Mouse (Mus musculus): ENCODE measurements around the gene Abcc5. TPM values are rescaled to one million over a fixed set of nuclear protein-coding genes. Genes with fewer than 3 reads are reported as not detected.

The Abcc5 gene
- polyA plus RNA-seq, 1 experiment from 2014 or later = 142 TPM

- Histone ChIP-seq H3K27ac (replicated peaks) (no peak overlapping the region), H3K36me3 (peaks cover 12% of the 10 kb centered on the region), H3K4me1 (peaks cover 22% of the 10 kb centered on the region), H3K4me2 (peak overlapping the region; percentile 79; the same call in 1 of the 2 replicates), H3K4me3 (replicated peaks) (no peak overlapping the region), H3K9ac (replicated peaks) (no peak overlapping the region), H3K27me3 (replicated peaks) (no peaks in the 10 kb centered on the region), H3K9me3 (replicated peaks) (no peaks in the 10 kb centered on the region)
- WGBS = 100% methylated on average over 2 of the region's 2 CpGs
- no peak for ATAC-seq (ENCODE audit: low FRiP score)
Observed at GRCm38 (mm10) chr16:20300076-20300475, 126.1 kb downstream of the Abcc5 start.

Other genes with a start within 250 kb of the Abcc5 start
- gene Map6d1, start 185.0 kb downstream of the Abcc5 start, polyA plus RNA-seq (2015; fragmentation: Nextera tagmentation; extraction: Ambion mirVana) = 7.9 and 9.0 TPM in 2 replicates
- 69.0 and 71.3 TPM in 2 replicates for gene Parl, start 124.0 kb downstream of the Abcc5 start, polyA plus RNA-seq (2015; fragmentation: Nextera tagmentation; extraction: Ambion mirVana)
- gene Cyp2ab1, start 101.0 kb downstream of the Abcc5 start, polyA plus RNA-seq (2015; fragmentation: Nextera tagmentation; extraction: Ambion mirVana) = not detected in 2 replicates
- gene Eif2b5, start 72.4 kb upstream of the Abcc5 start, polyA plus RNA-seq (2015; fragmentation: Nextera tagmentation; extraction: Ambion mirVana) = 100 and 103 TPM in 2 replicates
- 32.2 and 34.2 TPM in 2 replicates for gene Dvl3, start 90.6 kb upstream of the Abcc5 start, polyA plus RNA-seq (2015; fragmentation: Nextera tagmentation; extraction: Ambion mirVana)
- gene Ap2m1, start 109.1 kb upstream of the Abcc5 start, polyA plus RNA-seq (2015; fragmentation: Nextera tagmentation; extraction: Ambion mirVana) = 1,083 and 1,151 TPM in 2 replicates
- gene Abcf3, start 122.2 kb upstream of the Abcc5 start, polyA plus RNA-seq (2015; fragmentation: Nextera tagmentation; extraction: Ambion mirVana) = 91.1 and 93.2 TPM in 2 replicates
- 38.1 and 48.0 TPM in 2 replicates for gene Vwa5b2, start 163.1 kb upstream of the Abcc5 start, polyA plus RNA-seq (2015; fragmentation: Nextera tagmentation; extraction: Ambion mirVana)
- gene Eef1akmt4, start 185.2 kb upstream of the Abcc5 start, polyA plus RNA-seq (2015; fragmentation: Nextera tagmentation; extraction: Ambion mirVana) = 8.4 and 14.8 TPM in 2 replicates
- 0.13 TPM in 1 of 2 replicates, not detected in the other for gene Gm49333, start 185.2 kb upstream of the Abcc5 start, polyA plus RNA-seq (2015; fragmentation: Nextera tagmentation; extraction: Ambion mirVana)
- 39.6 and 40.0 TPM in 2 replicates for gene Alg3, start 185.3 kb upstream of the Abcc5 start, polyA plus RNA-seq (2015; fragmentation: Nextera tagmentation; extraction: Ambion mirVana)
- gene Camk2n2, start 194.9 kb upstream of the Abcc5 start, polyA plus RNA-seq (2015; fragmentation: Nextera tagmentation; extraction: Ambion mirVana) = 45.1 and 55.0 TPM in 2 replicates
- 17.6 and 20.4 TPM in 2 replicates for gene Ece2, start 203.4 kb upstream of the Abcc5 start, polyA plus RNA-seq (2015; fragmentation: Nextera tagmentation; extraction: Ambion mirVana)
- 340 and 342 TPM in 2 replicates for gene Psmd2, start 225.3 kb upstream of the Abcc5 start, polyA plus RNA-seq (2015; fragmentation: Nextera tagmentation; extraction: Ambion mirVana)
- gene Eif4g1, start 241.9 kb upstream of the Abcc5 start, polyA plus RNA-seq (2015; fragmentation: Nextera tagmentation; extraction: Ambion mirVana) = 130 and 142 TPM in 2 replicates